ENCODE assay signal across 13 mouse cellular contexts in the genomic region with DNA sequence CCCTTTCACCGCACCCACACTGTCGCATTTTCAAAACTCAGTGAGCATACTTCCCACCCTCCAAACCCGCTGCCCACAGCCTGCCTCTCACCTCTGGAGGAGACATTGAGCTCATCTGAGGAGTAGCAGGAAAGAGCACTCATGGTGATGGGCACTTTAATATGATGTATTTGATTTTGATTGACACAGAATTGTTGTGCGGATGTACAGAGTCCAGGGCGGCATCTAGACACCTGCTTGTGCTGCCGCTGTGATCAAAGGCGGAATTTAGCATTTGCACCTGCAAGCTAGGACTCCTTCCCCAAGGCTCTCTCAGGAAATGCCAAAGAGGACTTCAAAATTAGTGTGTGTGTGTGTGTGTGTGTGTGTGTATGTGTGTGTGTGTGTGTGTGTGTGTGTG. TPM values are rescaled to one million over a fixed set of nuclear protein-coding genes. Genes with fewer than 3 reads are reported as not detected.
DNase-seq lines count a peak whose midpoint lies in the region.
"Had no signal": no experiment of that assay in that cellular context is flagged by ENCODE, and none has a peak within 500 bp of the region (broad histone marks: within the 10 kb centered on the region; RNA-seq: fewer than 3 reads in every experiment).

No protein-coding gene starts in this region.

- peak; percentile 8 for DNase-seq in adrenal gland, postnatal 10 days
- DNase-seq in adrenal gland, postnatal 14 days = no peak
- DNase-seq in ES-CJ7 (ENCODE audit: low read depth, low spot score) = peak; percentile 9
- peak; percentile 45 for DNase-seq in naive thymus-derived CD4-positive, alpha-beta T cell, adult 2 months (ENCODE audit: low read depth)
- peak; percentile 73 for DNase-seq in thymus, postnatal 25 days
- DNase-seq in right cerebral cortex, postnatal 14 days = no peak
- no peak for DNase-seq in embryo, embryonic 9.5 days (ENCODE audit: extremely low spot score)
- no peak for DNase-seq in right cerebral cortex, postnatal 25 days
- DNase-seq: cerebellum, adult 11 months; gastrocnemius, postnatal 36 days; heart, postnatal 36 days; kidney, adult 11 months; liver had no signal

RNA-seq across cellular contexts. Expression of a gene that starts 31.4 kb away (rescaled TPM):
- 10 to 100 TPM; 80.4 to 82.5 TPM for total RNA-seq in adrenal gland, postnatal 10 days (2021)
- total RNA-seq in adrenal gland, postnatal 14 days (2021) = 99.6 and 103 TPM in 2 replicates

Comparison
In these comparisons a context has a peak if more than half of its experiments do, and no peak if none do; other contexts are left out.
1. DNase-seq: peak in adrenal gland, postnatal 10 days (single experiment), ES-CJ7 (single experiment), naive thymus-derived CD4-positive, alpha-beta T cell, adult 2 months (single experiment) and thymus, postnatal 25 days (single experiment); none in adrenal gland, postnatal 14 days (single experiment), right cerebral cortex, postnatal 14 days (single experiment), embryo, embryonic 9.5 days (single experiment) and right cerebral cortex, postnatal 25 days (single experiment).